Mouse (Mus musculus) midbrain, embryonic 14.5 days (tissue): ENCODE measurements around the gene Mtus2. TPM values are rescaled to one million over a fixed set of nuclear protein-coding genes. Genes with fewer than 3 reads are reported as not detected.
"Not testable (repeated sequence)": the region's sequence is repeated elsewhere in the genome, so short reads cannot be mapped to it uniquely, and the experiment has no call there.

Experiments used
- ATAC-seq: fragments of 200-750 bp; cut with Nextera tagmentation; 2 replicates; pipeline ENCODE4 v1.8.0; 2017; ENCODE audit warnings: moderate number of reproducible peaks, moderate library complexity; ENCODE audit not compliant: low FRiP score, low TSS enrichment
- DNase-seq: peaks from one replicate; pipeline ENCODE4 v3.0.0-alpha.2; 2015
- H3K27ac ChIP-seq: fragments of 300-500 bp; sonication (generic); replicated peaks from 2 replicates; pipeline ENCODE4 v1.5.1; 2014; ENCODE audit warnings: mild to moderate bottlenecking, low read depth, low read length, moderate library complexity
- H3K27me3 ChIP-seq: fragments of 300-500 bp; sonication (generic); 2 replicates; pipeline ENCODE4 v1.6.1; 2014; ENCODE audit warnings: low read length, control low read depth, mixed read lengths; ENCODE audit not compliant: control insufficient read depth, insufficient read depth
- H3K36me3 ChIP-seq: fragments of 300-500 bp; sonication (generic); 2 replicates; pipeline ENCODE4 v1.6.1; 2014; ENCODE audit warnings: low read length, control low read depth; ENCODE audit not compliant: control insufficient read depth, insufficient read depth
- H3K4me1 ChIP-seq: fragments of 300-500 bp; sonication (generic); 2 replicates; pipeline ENCODE4 v1.6.1; 2014; ENCODE audit warnings: mild to moderate bottlenecking, antibody characterized with exemption, low read length, control low read depth; ENCODE audit not compliant: control insufficient read depth, insufficient read depth
- H3K4me2 ChIP-seq: fragments of 300-500 bp; sonication (generic); 2 replicates; pipeline ENCODE4 v1.6.1; 2014; ENCODE audit warnings: mild to moderate bottlenecking, low read length, moderate library complexity
- H3K4me3 ChIP-seq: fragments of 300-500 bp; sonication (generic); replicated peaks from 2 replicates; pipeline ENCODE4 v1.5.1; 2014; ENCODE audit warnings: low read depth, low read length
- H3K9ac ChIP-seq: fragments of 300-500 bp; sonication (generic); replicated peaks from 2 replicates; pipeline ENCODE4 v1.6.1; 2014; ENCODE audit warnings: mild to moderate bottlenecking, low read length, moderate library complexity
- H3K9me3 ChIP-seq: fragments of 300-500 bp; sonication (generic); 2 replicates; pipeline ENCODE4 v1.6.1; 2016; ENCODE audit warnings: low read length, control low read depth, mixed read lengths; ENCODE audit not compliant: control insufficient read depth
- WGBS: fragments of 180-500 bp; shearing (Covaris S2); extraction: QIAGEN DNeasy Blood & Tissue Kit; methylation state at CpG from one replicate; pipeline ENCODE4 v1.1.7; 2014; 5-methylcytosine and 5-hydroxymethylcytosine counted together
- polyA plus RNA-seq: library from polyadenylated mRNA; unstranded; fragments of >200 nt; fragmentation: Nextera tagmentation; extraction: Ambion mirVana; gene quantifications from 2 replicates; pipeline ENCODE4 v1.2.1, GENCODE M21; 2014

The Mtus2 gene
- polyA plus RNA-seq, 1 experiment from 2014 or later, result 46.8 TPM

DNA sequence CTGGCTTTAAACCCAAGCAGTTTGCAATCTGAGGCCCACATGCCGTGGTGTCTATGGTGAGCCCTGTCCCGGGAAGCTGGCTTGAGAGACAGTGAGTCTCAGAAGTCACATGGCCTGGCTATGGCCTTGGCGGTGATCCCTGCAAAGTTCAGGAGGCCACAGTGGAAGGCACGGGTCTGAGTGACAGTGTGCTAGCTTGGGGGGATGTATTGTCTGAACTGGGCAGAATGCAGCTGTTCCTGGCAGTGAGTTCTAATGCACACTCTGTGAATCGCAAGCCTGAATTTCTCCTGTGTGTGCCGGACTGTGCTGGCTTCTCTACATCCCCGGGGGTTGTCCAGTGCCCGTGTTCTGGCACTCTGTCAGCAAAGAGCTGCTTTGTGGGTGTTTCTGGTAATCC, 202.2 kb downstream of the Mtus2 start:
- 51% methylated on average over 8 of the region's 8 CpGs for WGBS
- Histone ChIP-seq H3K9ac (no peak overlapping the region), H3K4me1 (peaks cover 8% of the 10 kb centered on the region), H3K4me3 (no peak overlapping the region), H3K36me3 (no peaks in the 10 kb centered on the region), H3K27me3 (no peaks in the 10 kb centered on the region), H3K27ac (no peak overlapping the region), H3K9me3 (no peaks in the 10 kb centered on the region), H3K4me2 (no peak overlapping the region)
- no peak for DNase-seq
- ATAC-seq, result no peak

GRCm38 (mm10) chr5:148160529-148161154, 203.5 kb downstream of the Mtus2 start:
- no peaks in the 10 kb centered on the region for H3K27me3 ChIP-seq
- no peak overlapping the region for H3K9ac ChIP-seq
- DNase-seq, result no peak
- H3K4me1 ChIP-seq, result peaks cover 7% of the 10 kb centered on the region; the same call in 1 of the 2 replicates
- H3K27ac ChIP-seq, result no peak overlapping the region
- H3K4me3 ChIP-seq, result no peak overlapping the region
- no peaks in the 10 kb centered on the region for H3K36me3 ChIP-seq
- H3K9me3 ChIP-seq, result no peaks in the 10 kb centered on the region
- no peak for ATAC-seq
- no peak overlapping the region for H3K4me2 ChIP-seq
- WGBS, result 94% methylated on average over 17 of the region's 17 CpGs

GRCm38 (mm10) chr5:148165111-148165510, 208.0 kb downstream of the Mtus2 start:
- no peak for ATAC-seq

GRCm38 (mm10) chr5:148175091-148175490, 218.0 kb downstream of the Mtus2 start:
- H3K27me3 ChIP-seq, result no peaks in the 10 kb centered on the region
- no peaks in the 10 kb centered on the region for H3K36me3 ChIP-seq
- 0 out of 2 replicates have a peak, but pooled peaks cover 3% of the 10 kb centered on the region for H3K9me3 ChIP-seq
- peaks cover 5% of the 10 kb centered on the region; the same call in 1 of the 2 replicates for H3K4me1 ChIP-seq
- H3K4me3 ChIP-seq, result no peak overlapping the region
- ATAC-seq (no peak), DNase-seq (no peak)
- H3K9ac ChIP-seq, result no peak overlapping the region
- 35% methylated on average over 4 of the region's 4 CpGs for WGBS
- H3K4me2 ChIP-seq, result no peak overlapping the region
- H3K27ac ChIP-seq, result no peak overlapping the region

More at GRCm38 (mm10) chr5:148165111-148165510, 208.0 kb downstream of the Mtus2 start:
- Histone ChIP-seq H3K9me3 (no peaks in the 10 kb centered on the region), H3K4me3 (no peak overlapping the region), H3K27me3 (no peaks in the 10 kb centered on the region), H3K27ac (no peak overlapping the region), H3K36me3 (no peaks in the 10 kb centered on the region), H3K9ac (no peak overlapping the region), H3K4me1 (no peaks in the 10 kb centered on the region), H3K4me2 (no peak overlapping the region)
- WGBS, result 79% methylated on average over 1 of the region's 1 CpGs
- DNase-seq, result no peak

DNA sequence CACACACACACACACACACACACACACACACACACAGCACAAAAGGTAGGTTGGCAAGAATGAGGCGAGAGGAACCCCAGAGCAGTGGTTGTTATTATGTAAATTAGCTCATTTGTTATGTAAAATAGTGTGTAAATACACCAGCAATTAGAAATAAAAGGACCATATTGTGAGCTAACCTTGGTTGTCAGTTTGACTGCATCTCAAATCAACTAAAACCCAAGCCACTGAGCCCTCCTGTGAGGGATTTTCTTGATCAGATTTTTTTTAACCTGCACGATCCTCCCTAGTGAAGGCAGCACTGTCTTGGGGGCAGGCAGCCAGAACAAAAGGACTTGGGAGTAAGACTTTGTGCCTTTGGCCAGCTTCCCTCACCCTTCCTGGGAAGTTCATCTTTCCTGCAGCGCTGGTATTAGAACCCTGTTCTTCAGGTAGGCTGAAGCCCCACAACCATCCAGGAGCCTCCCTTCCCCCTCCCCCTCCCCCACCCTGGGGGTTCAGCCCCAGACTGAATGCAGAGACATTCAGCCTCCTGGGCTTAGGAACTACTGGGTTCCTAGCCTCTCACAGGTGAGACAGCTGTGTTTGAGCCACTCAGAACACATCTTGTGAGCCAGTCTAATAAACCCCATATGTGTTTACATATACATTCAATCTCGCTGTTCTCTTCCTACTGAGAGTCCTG, 218.8 kb downstream of the Mtus2 start:
- ATAC-seq, result peak; percentile 50; the same call in 1 of the 2 replicates
- H3K27ac ChIP-seq, result no peak overlapping the region
- no peak overlapping the region for H3K4me2 ChIP-seq
- WGBS, result 28% methylated on average over 4 of the region's 4 CpGs
- H3K9me3 ChIP-seq, result 0 out of 2 replicates have a peak, but pooled peaks cover 3% of the 10 kb centered on the region
- H3K9ac ChIP-seq, result no peak overlapping the region
- no peaks in the 10 kb centered on the region for H3K27me3 ChIP-seq
- no peaks in the 10 kb centered on the region for H3K36me3 ChIP-seq
- peak; percentile 41 for DNase-seq
- peaks cover 5% of the 10 kb centered on the region for H3K4me1 ChIP-seq
- H3K4me3 ChIP-seq, result no peak overlapping the region

- not testable (repeated sequence) for H3K9ac ChIP-seq, H3K4me3 ChIP-seq, ATAC-seq, H3K27ac ChIP-seq, DNase-seq, H3K4me2 ChIP-seq, H3K27me3 ChIP-seq, H3K36me3 ChIP-seq, H3K9me3 ChIP-seq
- WGBS, result 95% methylated on average over 8 of the region's 8 CpGs
- H3K4me1 ChIP-seq, result peaks cover 12% of the 10 kb centered on the region
Measured at GRCm38 (mm10) chr5:148176539-148176938, 219.4 kb downstream of the Mtus2 start.

GRCm38 (mm10) chr5:148179231-148179630, 222.1 kb downstream of the Mtus2 start:
- Histone ChIP-seq H3K4me3 (no peak overlapping the region), H3K9me3 (0 out of 2 replicates have a peak, but pooled peaks cover 3% of the 10 kb centered on the region), H3K36me3 (no peaks in the 10 kb centered on the region), H3K27me3 (no peaks in the 10 kb centered on the region), H3K9ac (no peak overlapping the region), H3K27ac (no peak overlapping the region), H3K4me1 (peaks cover 17% of the 10 kb centered on the region), H3K4me2 (no peak overlapping the region)
- ATAC-seq (no peak), DNase-seq (no peak)
- 69% methylated on average over 7 of the region's 7 CpGs for WGBS

DNA sequence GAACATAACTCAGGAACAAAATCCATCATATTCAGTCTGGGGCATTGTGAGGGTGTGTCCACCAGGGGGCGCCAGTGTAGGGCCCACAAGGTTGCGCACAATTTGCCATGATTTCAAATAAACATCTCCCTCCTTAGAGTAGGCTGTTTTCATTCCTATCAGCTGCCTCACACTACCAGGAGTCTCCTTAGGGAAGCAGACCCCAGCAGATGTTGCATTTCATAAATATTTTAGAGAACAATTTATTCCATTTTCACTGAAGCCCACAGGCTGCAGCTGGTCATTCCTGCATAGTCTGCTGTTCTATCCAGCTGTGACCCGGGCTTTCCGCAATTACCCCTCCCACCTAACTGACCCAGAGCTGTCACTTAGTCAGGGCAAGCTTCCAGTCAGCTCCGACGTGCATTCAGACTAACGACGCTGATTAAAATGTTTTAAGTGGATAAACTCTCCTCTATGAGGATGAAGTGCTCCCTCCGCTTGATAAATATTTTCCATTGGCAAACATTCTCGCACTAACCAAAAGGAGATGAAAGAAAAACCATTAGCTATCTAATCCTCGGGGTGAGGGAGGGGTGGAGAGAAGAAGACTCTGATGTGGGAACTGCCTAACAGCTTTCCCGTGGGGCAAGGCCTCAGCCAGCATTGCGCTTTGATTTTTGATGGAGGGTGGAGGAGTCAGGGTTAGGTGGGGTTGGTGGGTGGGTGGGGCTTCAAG, 223.6 kb downstream of the Mtus2 start:
- ATAC-seq (peak; percentile 73), DNase-seq (peak; percentile 73)
- 0 out of 2 replicates have a peak overlapping the region, but pooled peaks have one; percentile 9 for H3K4me2 ChIP-seq
- H3K9me3 ChIP-seq, result peaks cover 10% of the 10 kb centered on the region; the same call in 1 of the 2 replicates
- no peak overlapping the region for H3K4me3 ChIP-seq
- peaks cover 16% of the 10 kb centered on the region for H3K4me1 ChIP-seq
- peak overlapping the region; percentile 72 for H3K27ac ChIP-seq
- no peaks in the 10 kb centered on the region for H3K27me3 ChIP-seq
- 10% methylated on average over 13 of the region's 13 CpGs for WGBS
- H3K9ac ChIP-seq, result no peak overlapping the region
- no peaks in the 10 kb centered on the region for H3K36me3 ChIP-seq
